In the genomic region with DNA sequence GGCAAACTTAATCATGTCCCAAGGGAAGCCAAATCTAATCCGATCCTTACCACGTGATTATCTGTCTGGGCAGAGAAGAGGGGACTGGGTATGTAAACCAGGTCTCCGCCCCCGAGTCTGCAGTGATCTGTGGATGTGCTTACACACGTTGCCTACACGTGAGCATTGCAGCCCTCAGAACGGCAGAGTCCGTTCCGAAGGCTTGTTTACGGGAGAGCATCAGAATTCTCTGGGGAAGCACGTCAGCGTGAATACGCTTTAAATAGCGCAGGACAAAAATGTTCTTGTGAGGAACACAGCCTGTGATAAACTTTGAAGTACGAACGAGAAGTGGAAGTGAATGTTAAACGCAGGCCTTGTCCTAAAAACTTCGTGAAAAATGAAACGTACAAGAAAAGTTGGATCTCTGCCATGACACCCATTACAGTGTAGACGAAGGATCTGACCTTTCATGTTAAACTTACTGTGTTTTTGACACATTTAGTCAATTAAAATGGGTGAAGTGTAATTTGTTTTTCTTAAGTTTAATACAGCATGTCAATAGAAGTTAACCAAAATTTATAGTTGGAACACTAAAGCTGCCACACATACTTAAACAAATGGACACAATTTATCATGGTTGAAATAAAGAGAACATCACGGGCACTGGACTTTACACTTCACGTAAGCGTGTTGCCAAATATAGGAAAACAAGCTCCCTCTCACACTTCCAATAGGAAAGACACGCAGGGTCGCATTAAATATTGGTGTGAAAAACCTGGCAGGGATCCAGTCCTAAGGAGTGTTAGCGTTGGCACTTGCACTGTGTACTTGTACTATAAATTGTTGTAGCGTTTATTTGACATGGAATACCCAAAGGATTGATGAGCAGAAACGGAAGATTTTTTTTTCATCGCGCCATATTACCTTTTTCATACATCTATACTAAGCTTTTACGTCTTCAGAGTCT, we compare ENCODE assay signal across 10 mouse cellular contexts.
DNase-seq lines count a peak whose midpoint lies in the region; ATAC-seq and TF ChIP-seq lines count a peak whose summit lies in the region.
"Had no signal": no experiment of that assay in that cellular context is flagged by ENCODE, and none has a peak within 500 bp of the region (broad histone marks: within the 10 kb centered on the region; RNA-seq: fewer than 3 reads in every experiment).

No protein-coding gene starts in this region.

- WGBS in hindbrain, postnatal 0 days, result 70% methylated on average over 31 of the region's 31 CpGs
- WGBS in hindbrain, embryonic 14.5 days, result 81% methylated on average over 31 of the region's 31 CpGs
- WGBS in forebrain, embryonic 12.5 days, result 86% methylated on average over 31 of the region's 31 CpGs

- H3K9ac ChIP-seq in hindbrain, postnatal 0 days (replicated peaks; ENCODE audit: low read length), result no peak overlapping the region
- H3K9ac ChIP-seq in hindbrain, embryonic 14.5 days, result no peak overlapping the region
- H3K9ac ChIP-seq in forebrain, embryonic 12.5 days, result no peak overlapping the region
- H3K9ac ChIP-seq: midbrain, embryonic 15.5 days had no signal

- ATAC-seq in hindbrain, postnatal 0 days, result no peak
- ATAC-seq in hindbrain, embryonic 14.5 days (ENCODE audit: low FRiP score), result no peak
- ATAC-seq in forebrain, embryonic 12.5 days (ENCODE audit: low FRiP score), result no peak
- no peak for ATAC-seq in megakaryocyte progenitor cell, adult 5-6 weeks (replicated peaks; ENCODE audit: poor library complexity)
- ATAC-seq: midbrain, embryonic 15.5 days had no signal

- no peaks in the 10 kb centered on the region for H3K27me3 ChIP-seq in hindbrain, postnatal 0 days (ENCODE audit: insufficient read depth, low read length)
- no peaks in the 10 kb centered on the region for H3K27me3 ChIP-seq in hindbrain, embryonic 14.5 days (ENCODE audit: control insufficient read depth, insufficient read depth, low read length)
- no peaks in the 10 kb centered on the region for H3K27me3 ChIP-seq in forebrain, embryonic 12.5 days
- H3K27me3 ChIP-seq: midbrain, embryonic 15.5 days had no signal

- H3K27ac ChIP-seq in hindbrain, postnatal 0 days, result no peak overlapping the region
- H3K27ac ChIP-seq in hindbrain, embryonic 14.5 days, result no peak overlapping the region
- no peak overlapping the region for H3K27ac ChIP-seq in forebrain, embryonic 12.5 days
- H3K27ac ChIP-seq: midbrain, embryonic 15.5 days had no signal

- peak overlapping the region; percentile 10; the same call in 1 of the 2 replicates for H3K4me2 ChIP-seq in hindbrain, postnatal 0 days (ENCODE audit: low read depth, low read length)
- H3K4me2 ChIP-seq in hindbrain, embryonic 14.5 days (replicated peaks), result no peak overlapping the region
- no peak overlapping the region for H3K4me2 ChIP-seq in forebrain, embryonic 12.5 days
- H3K4me2 ChIP-seq: midbrain, embryonic 15.5 days had no signal

- H3K36me3 ChIP-seq in hindbrain, postnatal 0 days (ENCODE audit: insufficient read depth, low read length), result no peaks in the 10 kb centered on the region
- no peaks in the 10 kb centered on the region for H3K36me3 ChIP-seq in hindbrain, embryonic 14.5 days (replicated peaks; ENCODE audit: control insufficient read depth, insufficient read depth)
- no peaks in the 10 kb centered on the region for H3K36me3 ChIP-seq in forebrain, embryonic 12.5 days (replicated peaks)
- H3K36me3 ChIP-seq: midbrain, embryonic 15.5 days had no signal

- no peak overlapping the region for H3K4me3 ChIP-seq in hindbrain, postnatal 0 days (ENCODE audit: low read length)
- no peak overlapping the region for H3K4me3 ChIP-seq in hindbrain, embryonic 14.5 days (replicated peaks; ENCODE audit: low read length)
- no peak overlapping the region for H3K4me3 ChIP-seq in forebrain, embryonic 12.5 days (replicated peaks)
- H3K4me3 ChIP-seq: midbrain, embryonic 15.5 days had no signal

- no peaks in the 10 kb centered on the region for H3K9me3 ChIP-seq in hindbrain, postnatal 0 days (ENCODE audit: low read length)
- no peaks in the 10 kb centered on the region for H3K9me3 ChIP-seq in hindbrain, embryonic 14.5 days (ENCODE audit: control insufficient read depth, low read length)
- no peaks in the 10 kb centered on the region for H3K9me3 ChIP-seq in forebrain, embryonic 12.5 days
- H3K9me3 ChIP-seq: midbrain, embryonic 15.5 days had no signal

- no peak for TF ChIP-seq CTCF in hindbrain, postnatal 0 days (IDR thresholded peaks at IDR 0.05; ENCODE audit: low read depth)

- no peaks in the 10 kb centered on the region for H3K4me1 ChIP-seq in hindbrain, postnatal 0 days (ENCODE audit: insufficient read depth, low read length)
- no peaks in the 10 kb centered on the region for H3K4me1 ChIP-seq in hindbrain, embryonic 14.5 days (replicated peaks; ENCODE audit: control insufficient read depth, insufficient read depth, low read length)
- H3K4me1 ChIP-seq in forebrain, embryonic 12.5 days, result no peaks in the 10 kb centered on the region
- H3K4me1 ChIP-seq: midbrain, embryonic 15.5 days had no signal

- no peak for DNase-seq in hindbrain, postnatal 0 days (ENCODE audit: low spot score)
- no peak for DNase-seq in hindbrain, embryonic 14.5 days (ENCODE audit: low spot score)
- peak; percentile 3 for DNase-seq in retina, embryonic 14.5 days (ENCODE audit: low spot score)
- DNase-seq in retina, postnatal 1 day, result no peak
- peak; percentile 40 to 56 for DNase-seq in heart, postnatal 10 days
- peak; percentile 2 for DNase-seq in telencephalon, adult 2 months (ENCODE audit: low read depth, low spot score)
- DNase-seq: kidney, adult 8-10 months had no signal

- intact Hi-C loops in heart, postnatal 10 days (cut with DNase I), result loop anchor here (5.0 kb wide), 1 partner anchor 98 kb away; no protein-coding TSS in a partner anchor

Comparison
In these comparisons a context has a peak if more than half of its experiments do, and no peak if none do; other contexts are left out.
1. DNase-seq: peak in retina, embryonic 14.5 days (single experiment), heart, postnatal 10 days (2 of 2) and telencephalon, adult 2 months (single experiment); none in hindbrain, postnatal 0 days (single experiment), hindbrain, embryonic 14.5 days (single experiment) and retina, postnatal 1 day (single experiment).